Mouse (Mus musculus) mature B cell (primary cell): ENCODE results near the gene Arid5a.

ENCODE experiments used
- in situ Hi-C: fragments of 300-500 bp; cut with MboI; formaldehyde crosslinking; loops from 2 replicates; pipeline ENCODE4 v1.14.3; 2019

The Arid5a gene

GRCm38 (mm10) chr1:36307495-36308280 is at the start of gene Arid5a:
Gene Arid5a (plus strand): TSS chr1:36307733.
- in situ Hi-C loops, result no loop called here

- in situ Hi-C loops, result loop anchor here (25.0 kb wide), 2 partner anchors 396 to 1421 kb away; partner anchors contain the start of genes Fam168b and Plekhb2
Measured at GRCm38 (mm10) chr1:36258631-36259030, 48.9 kb upstream of the Arid5a start.

GRCm38 (mm10) chr1:36259281-36259680 is 48.3 kb upstream of the Arid5a start:
- in situ Hi-C loops, result loop anchor here (25.0 kb wide), 2 partner anchors 397 to 1422 kb away; partner anchors contain the start of genes Fam168b and Plekhb2

- in situ Hi-C loops, result loop anchor here (25.0 kb wide), 2 partner anchors 398 to 1423 kb away; partner anchors contain the start of genes Fam168b and Plekhb2
Measured at GRCm38 (mm10) chr1:36260418-36260817, 47.1 kb upstream of the Arid5a start.

- in situ Hi-C loops, result loop anchor here (25.0 kb wide), 2 partner anchors 400 to 1425 kb away; partner anchors contain the start of genes Fam168b and Plekhb2
Measured at GRCm38 (mm10) chr1:36261708-36262504, 45.6 kb upstream of the Arid5a start.

- in situ Hi-C loops, result loop anchor here (25.0 kb wide), 2 partner anchors 402 to 1427 kb away; partner anchors contain the start of genes Fam168b and Plekhb2
Measured at GRCm38 (mm10) chr1:36263833-36264488, 43.6 kb upstream of the Arid5a start.

GRCm38 (mm10) chr1:36266293-36266692 is 41.2 kb upstream of the Arid5a start:
- in situ Hi-C loops, result loop anchor here (25.0 kb wide), 2 partner anchors 404 to 1429 kb away; partner anchors contain the start of genes Fam168b and Plekhb2

- in situ Hi-C loops, result loop anchor here (25.0 kb wide), 2 partner anchors 405 to 1430 kb away; partner anchors contain the start of genes Fam168b and Plekhb2
Measured at GRCm38 (mm10) chr1:36267595-36267994, 39.9 kb upstream of the Arid5a start.

- in situ Hi-C loops, result loop anchor here (25.0 kb wide), 2 partner anchors 407 to 1432 kb away; partner anchors contain the start of genes Fam168b and Plekhb2
Measured at GRCm38 (mm10) chr1:36269121-36269795, 38.3 kb upstream of the Arid5a start.

- in situ Hi-C loops, result loop anchor here (25.0 kb wide), 2 partner anchors 408 to 1433 kb away; partner anchors contain the start of genes Fam168b and Plekhb2
Measured at GRCm38 (mm10) chr1:36270666-36271065, 36.9 kb upstream of the Arid5a start.

- in situ Hi-C loops, result loop anchor here (25.0 kb wide), 2 partner anchors 409 to 1434 kb away; partner anchors contain the start of genes Fam168b and Plekhb2
Measured at GRCm38 (mm10) chr1:36271516-36272230, 35.9 kb upstream of the Arid5a start.

- in situ Hi-C loops, result loop anchor here (25.0 kb wide), 2 partner anchors 410 to 1435 kb away; partner anchors contain the start of genes Fam168b and Plekhb2
Measured at GRCm38 (mm10) chr1:36272546-36272945, 35.0 kb upstream of the Arid5a start.

- in situ Hi-C loops, result loop anchor here (25.0 kb wide), 2 partner anchors 411 to 1436 kb away; partner anchors contain the start of genes Fam168b and Plekhb2
Measured at GRCm38 (mm10) chr1:36273288-36273687, 34.2 kb upstream of the Arid5a start.

GRCm38 (mm10) chr1:36274455-36274854 is 33.1 kb upstream of the Arid5a start, which contains the start of gene Neurl3:
Gene Neurl3 (minus strand): TSS chr1:36274679.
- in situ Hi-C loops, result loop anchor here (25.0 kb wide), 2 partner anchors 412 to 1437 kb away; partner anchors contain the start of genes Fam168b and Plekhb2

GRCm38 (mm10) chr1:36275635-36276389 is 31.7 kb upstream of the Arid5a start:
- in situ Hi-C loops, result no loop called here

GRCm38 (mm10) chr1:36277267-36278060 is 30.1 kb upstream of the Arid5a start:
- in situ Hi-C loops, result no loop called here

- in situ Hi-C loops, result no loop called here
Measured at GRCm38 (mm10) chr1:36279202-36279601, 28.3 kb upstream of the Arid5a start.

GRCm38 (mm10) chr1:36280938-36281337 is 26.6 kb upstream of the Arid5a start:
- in situ Hi-C loops, result no loop called here
